Mouse (Mus musculus) E14TG2a.4 (cell line): ENCODE results near the gene Agap1.
A peak's percentile ranks its signal among the peaks of the same experiment; 100 is the strongest.

ENCODE experiments used
- H3K27me3 ChIP-seq: 2 replicates; pipeline ENCODE4 v1.6.1; 2014; ENCODE audit warnings: low read length, control low read depth; ENCODE audit not compliant: insufficient read depth
- H3K36me3 ChIP-seq: 2 replicates; pipeline ENCODE4 v1.6.1; 2014; ENCODE audit warnings: low read length, control low read depth; ENCODE audit not compliant: insufficient read depth
- H3K4me1 ChIP-seq: replicated peaks from 2 replicates; pipeline ENCODE4 v1.6.1; 2014; ENCODE audit warnings: low read depth, low read length, control low read depth
- H3K4me3 ChIP-seq: replicated peaks from 2 replicates; pipeline ENCODE4 v1.5.1; 2014; ENCODE audit warnings: mild to moderate bottlenecking, low read length
- H3K9me3 ChIP-seq: 2 replicates; pipeline ENCODE4 v1.6.1; 2014; ENCODE audit warnings: low read length, control low read depth
- CTCF ChIP-seq: conservative IDR thresholded peaks from 2 replicates; pipeline ENCODE4 v1.5.1; 2014; ENCODE audit warnings: low read length
- NANOG ChIP-seq: IDR thresholded peaks from 2 replicates; pipeline ENCODE4 v1.6.1; 2014; ENCODE audit warnings: borderline replicate concordance, low read length, mixed read lengths
- POU5F1 ChIP-seq: IDR thresholded peaks from 2 replicates; pipeline ENCODE4 v1.6.1; 2014; ENCODE audit warnings: low read length, borderline replicate concordance

The Agap1 gene

DNA sequence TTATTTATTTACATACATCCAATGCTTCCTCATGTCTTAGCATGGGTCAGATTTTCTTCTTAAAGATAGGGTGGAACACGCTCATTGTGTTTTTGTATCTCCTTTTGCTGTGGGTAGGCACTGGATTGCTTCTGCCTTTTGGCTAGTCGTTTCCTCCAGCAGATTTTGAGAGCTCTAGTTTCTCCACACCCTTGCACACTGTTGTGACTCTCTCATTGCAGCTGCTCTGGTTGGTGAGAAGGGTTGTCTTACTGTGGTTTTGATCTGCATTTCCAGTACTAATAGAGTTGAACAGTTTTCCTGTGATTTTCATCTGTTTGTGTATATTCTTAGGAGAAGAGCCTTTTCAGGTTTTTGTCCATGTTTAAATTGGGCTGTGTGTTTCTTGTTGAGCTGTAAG, 54.6 kb downstream of the Agap1 start:
- Histone ChIP-seq H3K27me3 (no peaks in the 10 kb centered on the region), H3K9me3 (no peaks in the 10 kb centered on the region; the same call in 1 of the 2 replicates), H3K4me3 (no peak overlapping the region), H3K36me3 (peaks cover 7% of the 10 kb centered on the region; the same call in 1 of the 2 replicates), H3K4me1 (peaks cover 46% of the 10 kb centered on the region)
- TF ChIP-seq POU5F1 = no peak
- TF ChIP-seq CTCF = no peak

DNA sequence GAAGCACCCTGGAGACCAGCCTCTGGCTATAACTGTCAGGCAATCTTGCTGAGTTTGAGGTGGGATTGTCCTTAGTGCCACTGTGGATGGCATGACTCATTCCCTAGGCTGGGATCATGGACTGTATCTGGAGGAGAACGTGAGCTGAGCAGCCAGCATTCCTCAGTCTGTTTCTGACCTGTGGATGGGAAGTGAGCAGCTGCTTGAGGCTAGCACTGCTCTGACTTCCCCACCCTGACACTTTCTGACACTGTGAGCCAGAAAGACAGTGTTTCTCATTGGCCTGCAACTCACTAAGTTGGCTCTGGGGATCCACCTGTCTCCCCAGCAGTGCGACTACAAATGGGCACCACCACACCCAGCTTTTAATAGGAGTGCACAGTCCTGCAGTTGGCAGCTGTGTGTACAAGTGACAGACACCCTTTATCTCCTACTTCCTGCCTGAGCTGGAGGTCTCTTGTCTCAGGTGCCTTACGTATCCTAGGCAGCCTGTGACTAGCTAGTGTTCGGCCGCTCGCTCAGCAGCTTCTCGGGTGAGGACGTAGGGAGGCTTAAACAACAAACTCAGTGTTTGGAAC, 55.2 kb downstream of the Agap1 start:
- Histone ChIP-seq H3K27me3 (no peaks in the 10 kb centered on the region), H3K4me1 (peaks cover 53% of the 10 kb centered on the region), H3K9me3 (no peaks in the 10 kb centered on the region), H3K4me3 (no peak overlapping the region), H3K36me3 (peaks cover 7% of the 10 kb centered on the region; the same call in 1 of the 2 replicates)
- TF ChIP-seq POU5F1 (no peak), CTCF (no peak), NANOG (no peak)

DNA sequence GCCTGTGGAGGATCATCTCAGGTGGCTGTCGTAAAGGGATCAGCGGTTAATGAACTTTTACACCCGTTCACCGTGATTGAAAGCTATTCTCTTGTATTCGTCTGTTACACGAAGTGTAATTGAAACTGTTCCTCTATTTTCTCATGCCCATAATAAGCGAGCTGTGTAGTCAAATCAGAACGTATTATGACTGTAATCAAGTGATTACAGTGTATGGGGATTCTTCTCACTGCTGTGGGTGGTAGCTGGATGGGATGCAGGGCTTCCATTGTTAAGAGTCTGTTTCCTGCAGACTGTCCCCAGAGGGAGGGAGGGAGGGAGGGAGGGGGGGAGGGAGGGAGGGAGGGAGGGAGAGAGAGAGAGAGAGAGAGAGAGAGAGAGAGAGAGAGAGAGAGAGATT, 56.1 kb downstream of the Agap1 start:
- no peaks in the 10 kb centered on the region for H3K27me3 ChIP-seq
- H3K9me3 ChIP-seq = no peaks in the 10 kb centered on the region
- H3K36me3 ChIP-seq = peaks cover 7% of the 10 kb centered on the region; the same call in 1 of the 2 replicates
- no peak overlapping the region for H3K4me3 ChIP-seq
- TF ChIP-seq POU5F1 (no peak), NANOG (no peak), CTCF (no peak)
- peaks cover 61% of the 10 kb centered on the region for H3K4me1 ChIP-seq

- peaks cover 7% of the 10 kb centered on the region; the same call in 1 of the 2 replicates for H3K36me3 ChIP-seq
Measured at GRCm38 (mm10) chr1:89513616-89514283, 59.1 kb downstream of the Agap1 start.

DNA sequence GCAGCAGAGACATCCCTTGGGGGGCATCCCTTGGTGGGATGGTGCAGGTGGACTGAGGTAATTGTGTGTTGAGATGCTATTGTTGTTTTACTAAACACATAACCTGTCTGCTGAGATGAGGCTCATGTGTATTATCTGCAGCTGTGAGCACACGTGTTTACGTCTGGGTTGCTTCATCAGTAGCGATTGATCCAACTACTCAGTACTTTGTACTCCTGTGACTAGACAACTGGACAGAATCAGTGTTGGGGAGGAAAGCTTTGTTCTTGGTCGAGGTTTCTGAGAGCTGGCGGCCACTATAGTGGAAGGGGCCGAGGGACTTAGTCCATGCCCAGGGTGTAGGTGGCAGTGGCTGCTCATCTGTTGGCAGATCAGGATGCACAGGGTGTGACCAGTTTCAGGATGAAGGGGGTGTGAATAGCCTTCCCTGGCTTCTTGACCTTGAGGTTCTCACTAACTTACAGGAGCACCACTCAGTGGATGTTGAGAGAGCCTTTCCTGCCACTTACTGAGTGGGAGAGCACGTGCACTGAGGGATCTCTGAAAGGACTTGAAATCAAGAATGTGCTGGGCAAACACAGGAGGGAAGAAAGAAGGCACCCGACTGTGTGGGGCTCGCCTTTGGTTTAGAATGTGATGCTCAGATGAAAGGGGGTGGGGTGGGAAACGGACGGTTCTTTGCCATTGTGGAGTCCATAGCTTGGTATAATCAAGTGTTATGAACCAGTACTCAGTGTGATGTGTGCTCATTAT, 61.4 kb downstream of the Agap1 start:
- peaks cover 7% of the 10 kb centered on the region; the same call in 1 of the 2 replicates for H3K36me3 ChIP-seq
- no peaks in the 10 kb centered on the region for H3K27me3 ChIP-seq
- TF ChIP-seq NANOG (no peak), CTCF (no peak), POU5F1 (no peak)
- no peak overlapping the region for H3K4me3 ChIP-seq
- no peaks in the 10 kb centered on the region for H3K9me3 ChIP-seq
- H3K4me1 ChIP-seq = peaks cover 94% of the 10 kb centered on the region

More at GRCm38 (mm10) chr1:89513616-89514283, 59.1 kb downstream of the Agap1 start:
- Histone ChIP-seq H3K27me3 (no peaks in the 10 kb centered on the region), H3K9me3 (no peaks in the 10 kb centered on the region), H3K4me1 (peaks cover 89% of the 10 kb centered on the region), H3K4me3 (peak overlapping the region; percentile 10; the same call in 1 of the 2 replicates)
- TF ChIP-seq CTCF (no peak), POU5F1 (no peak), NANOG (no peak)

DNA sequence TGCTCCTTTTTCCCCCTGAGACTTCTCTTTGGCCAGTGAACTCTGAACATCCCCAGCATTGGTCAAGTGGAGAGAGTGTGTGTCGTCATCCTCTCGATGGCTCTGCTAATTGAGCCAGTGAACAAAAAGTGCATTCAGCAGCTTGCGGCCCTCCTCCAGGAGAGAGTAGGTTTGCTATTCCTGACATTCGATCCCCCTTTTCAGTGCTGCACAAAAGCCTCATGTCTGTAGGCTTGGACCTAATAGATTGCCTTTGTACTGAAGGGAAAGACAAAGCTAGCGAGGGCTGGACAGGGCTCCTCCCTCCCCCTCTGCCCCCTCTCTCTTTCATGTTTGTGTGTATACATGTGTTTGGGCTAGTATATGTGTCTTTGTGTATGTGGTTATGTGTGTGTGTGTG, 63.2 kb downstream of the Agap1 start:
- no peak overlapping the region for H3K4me3 ChIP-seq
- peaks cover 95% of the 10 kb centered on the region for H3K4me1 ChIP-seq
- H3K27me3 ChIP-seq = no peaks in the 10 kb centered on the region
- H3K9me3 ChIP-seq = no peaks in the 10 kb centered on the region
- peaks cover 5% of the 10 kb centered on the region; the same call in 1 of the 2 replicates for H3K36me3 ChIP-seq
- TF ChIP-seq CTCF (no peak), NANOG (no peak), POU5F1 (no peak)

DNA sequence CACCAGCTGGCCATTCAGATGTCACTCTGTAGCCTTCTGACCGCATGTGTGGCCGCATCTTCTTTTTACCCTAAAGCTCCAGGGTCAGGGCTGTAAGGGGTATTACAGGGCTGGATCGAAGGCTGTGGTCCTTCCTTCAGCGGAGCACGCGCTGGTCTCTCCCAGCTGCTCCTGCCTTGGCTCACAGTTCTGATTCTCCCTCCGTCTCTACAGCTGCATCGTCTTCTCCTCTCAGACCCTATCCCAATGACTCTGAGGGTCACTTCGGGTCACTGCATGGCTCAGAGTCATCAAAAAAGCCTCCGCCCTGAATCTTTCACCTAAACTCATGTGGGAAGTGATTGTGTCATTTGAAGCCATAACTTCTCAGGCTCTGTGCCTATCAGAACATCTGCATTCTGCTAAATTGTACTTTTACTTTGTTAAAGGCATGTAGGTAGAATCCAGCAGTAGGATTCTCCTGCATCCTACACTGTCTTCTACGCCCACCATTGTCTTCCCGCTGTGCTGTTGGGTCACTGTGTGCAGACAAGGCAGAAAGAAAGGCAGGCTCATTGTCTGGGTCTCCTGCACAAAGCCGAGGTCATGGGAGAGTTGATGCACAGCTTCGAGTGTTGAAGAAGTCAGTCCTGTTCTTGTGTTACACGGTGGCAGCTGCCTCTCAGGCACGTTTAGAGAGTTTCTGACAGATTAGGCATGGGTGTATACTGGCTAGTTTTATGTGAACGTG, 65.5 kb downstream of the Agap1 start:
- no peak for TF ChIP-seq POU5F1
- TF ChIP-seq CTCF = no peak
- no peak for TF ChIP-seq NANOG
- H3K4me3 ChIP-seq = no peak overlapping the region
- H3K9me3 ChIP-seq = no peaks in the 10 kb centered on the region
- no peaks in the 10 kb centered on the region for H3K27me3 ChIP-seq
- H3K4me1 ChIP-seq = peaks cover 92% of the 10 kb centered on the region
- H3K36me3 ChIP-seq = no peaks in the 10 kb centered on the region

DNA sequence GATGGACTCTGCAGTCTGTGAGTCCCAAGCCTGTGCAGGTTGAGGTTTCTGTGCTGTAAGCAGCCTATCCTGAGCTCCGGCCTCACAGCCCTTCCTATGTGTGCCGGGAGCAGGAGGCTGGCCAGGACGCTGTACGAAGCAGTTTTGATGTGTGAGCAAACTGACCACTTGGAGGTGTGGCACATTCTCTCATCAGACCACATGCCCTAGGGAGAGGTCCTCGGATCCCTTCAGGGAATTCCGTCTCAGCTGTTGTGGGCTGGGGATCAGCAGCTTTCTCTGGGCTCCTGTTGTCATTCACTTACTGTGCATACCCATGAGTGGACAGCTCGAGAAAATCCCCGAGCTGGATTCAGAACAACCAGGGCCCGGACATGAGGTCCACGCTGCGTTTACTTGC, 66.8 kb downstream of the Agap1 start:
- TF ChIP-seq CTCF (no peak), NANOG (no peak), POU5F1 (no peak)
- H3K27me3 ChIP-seq = no peaks in the 10 kb centered on the region
- no peaks in the 10 kb centered on the region for H3K36me3 ChIP-seq
- no peak overlapping the region for H3K4me3 ChIP-seq
- peaks cover 92% of the 10 kb centered on the region for H3K4me1 ChIP-seq
- H3K9me3 ChIP-seq = no peaks in the 10 kb centered on the region
